ENCODE assay signal across 22 mouse cellular contexts in the genomic region with DNA sequence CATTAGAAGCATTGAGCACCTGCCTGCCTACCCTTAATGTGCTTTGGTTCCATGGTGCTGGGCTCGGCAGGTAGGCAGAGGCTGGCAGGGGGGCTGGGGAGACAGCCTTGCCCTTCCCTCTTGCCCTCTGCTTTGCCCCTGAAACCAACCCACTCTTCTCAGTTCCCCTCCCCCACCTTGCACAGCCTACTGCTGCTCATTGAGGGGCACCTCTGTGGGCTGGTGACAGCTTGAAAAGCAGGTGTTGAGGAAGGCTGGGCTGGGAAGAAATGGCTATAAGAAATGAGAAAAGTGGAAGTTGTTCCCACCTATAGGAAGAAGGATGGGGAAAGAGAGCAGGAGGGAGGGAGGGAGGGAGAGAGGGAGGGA.
DNase-seq lines count a peak whose midpoint lies in the region; ATAC-seq and TF ChIP-seq lines count a peak whose summit lies in the region.
"Had no signal": no experiment of that assay in that cellular context is flagged by ENCODE, and none has a peak within 500 bp of the region (broad histone marks: within the 10 kb centered on the region; RNA-seq: fewer than 3 reads in every experiment).

No protein-coding gene starts in this region.

- H3K4me3 ChIP-seq in forebrain, embryonic 15.5 days: no peak overlapping the region
- no peak overlapping the region for H3K4me3 ChIP-seq in forebrain, embryonic 13.5 days
- H3K4me3 ChIP-seq in neural tube, embryonic 12.5 days: no peak overlapping the region
- peak overlapping the region; percentile 16 for H3K4me3 ChIP-seq in thymus, adult 2 months (ENCODE audit: control insufficient read depth, insufficient read depth, low read length)
- H3K4me3 ChIP-seq: embryonic facial prominence, embryonic 10.5 days; gastrocnemius, adult 2 months; heart, adult 2 months; limb, embryonic 15.5 days; midbrain, embryonic 12.5 days had no signal

- H3K4me2 ChIP-seq in forebrain, embryonic 15.5 days (replicated peaks): peak overlapping the region; percentile 16; the same call in 1 of the 2 replicates
- no peak overlapping the region for H3K4me2 ChIP-seq in forebrain, embryonic 13.5 days
- 0 out of 2 replicates have a peak overlapping the region, but pooled peaks have one; percentile 18 for H3K4me2 ChIP-seq in neural tube, embryonic 12.5 days (replicated peaks)
- H3K4me2 ChIP-seq: limb, embryonic 15.5 days; midbrain, embryonic 12.5 days had no signal

- WGBS in forebrain, embryonic 15.5 days: 32% methylated on average over 1 of the region's 1 CpGs
- 32% methylated on average over 1 of the region's 1 CpGs for WGBS in forebrain, embryonic 13.5 days
- 60% methylated on average over 1 of the region's 1 CpGs for WGBS in neural tube, embryonic 12.5 days
- 5% methylated on average over 1 of the region's 1 CpGs for WGBS in thymus, adult 2 months

- H3K36me3 ChIP-seq in forebrain, embryonic 15.5 days: no peaks in the 10 kb centered on the region
- H3K36me3 ChIP-seq in forebrain, embryonic 13.5 days (ENCODE audit: poor library complexity, severe bottlenecking): no peaks in the 10 kb centered on the region
- H3K36me3 ChIP-seq in neural tube, embryonic 12.5 days: no peaks in the 10 kb centered on the region
- H3K36me3 ChIP-seq in thymus, adult 2 months (ENCODE audit: control insufficient read depth, insufficient read depth, low read length): no peaks in the 10 kb centered on the region
- H3K36me3 ChIP-seq: embryonic facial prominence, embryonic 10.5 days; limb, embryonic 15.5 days; midbrain, embryonic 12.5 days had no signal

- TF ChIP-seq POLR2A in thymus, adult 2 months (IDR thresholded peaks at IDR 0.05; ENCODE audit: control insufficient read depth, extremely low read depth, insufficient read depth, low read length, poor library complexity): peak; percentile 50; the same call in 1 of the 2 replicates

- no peak for TF ChIP-seq CTCF in thymus, adult 2 months (IDR thresholded peaks at IDR 0.05; ENCODE audit: borderline replicate concordance, control insufficient read depth, extremely low read depth, insufficient read depth, low read length, poor library complexity)

- peak overlapping the region; percentile 41 for H3K27ac ChIP-seq in forebrain, embryonic 15.5 days (replicated peaks)
- no peak overlapping the region for H3K27ac ChIP-seq in forebrain, embryonic 13.5 days
- H3K27ac ChIP-seq in neural tube, embryonic 12.5 days: no peak overlapping the region
- H3K27ac ChIP-seq in thymus, adult 2 months (ENCODE audit: control insufficient read depth, insufficient read depth, low read length): peak overlapping the region; percentile 94
- H3K27ac ChIP-seq: embryonic facial prominence, embryonic 10.5 days; gastrocnemius, adult 2 months; heart, adult 2 months; limb, embryonic 15.5 days; midbrain, embryonic 12.5 days had no signal

- H3K27me3 ChIP-seq in forebrain, embryonic 15.5 days: no peaks in the 10 kb centered on the region
- H3K27me3 ChIP-seq in forebrain, embryonic 13.5 days: no peaks in the 10 kb centered on the region
- H3K27me3 ChIP-seq in neural tube, embryonic 12.5 days (replicated peaks): no peaks in the 10 kb centered on the region
- no peaks in the 10 kb centered on the region for H3K27me3 ChIP-seq in thymus, adult 2 months (ENCODE audit: control insufficient read depth, insufficient read depth, low read length)
- H3K27me3 ChIP-seq: limb, embryonic 15.5 days had no signal

- H3K9ac ChIP-seq in forebrain, embryonic 15.5 days (replicated peaks): no peak overlapping the region
- H3K9ac ChIP-seq in forebrain, embryonic 13.5 days: no peak overlapping the region
- H3K9ac ChIP-seq in neural tube, embryonic 12.5 days: no peak overlapping the region
- H3K9ac ChIP-seq: limb, embryonic 15.5 days; liver, postnatal 0 days; midbrain, embryonic 12.5 days had no signal

- H3K9me3 ChIP-seq in forebrain, embryonic 15.5 days: no peaks in the 10 kb centered on the region
- H3K9me3 ChIP-seq in forebrain, embryonic 13.5 days (replicated peaks): no peaks in the 10 kb centered on the region
- H3K9me3 ChIP-seq in neural tube, embryonic 12.5 days: no peaks in the 10 kb centered on the region
- H3K9me3 ChIP-seq: embryonic facial prominence, embryonic 10.5 days; limb, embryonic 15.5 days; midbrain, embryonic 12.5 days had no signal

- no peak for ATAC-seq in forebrain, embryonic 15.5 days (replicated peaks)
- no peak for ATAC-seq in forebrain, embryonic 13.5 days
- ATAC-seq in neural tube, embryonic 12.5 days (ENCODE audit: low FRiP score, low read depth): no peak
- ATAC-seq: intestine, postnatal 0 days; liver, postnatal 0 days had no signal

- H3K4me1 ChIP-seq in forebrain, embryonic 15.5 days: peaks cover 20% of the 10 kb centered on the region
- peaks cover 29% of the 10 kb centered on the region for H3K4me1 ChIP-seq in forebrain, embryonic 13.5 days
- H3K4me1 ChIP-seq in neural tube, embryonic 12.5 days: peaks cover 12% of the 10 kb centered on the region
- H3K4me1 ChIP-seq in thymus, adult 2 months (replicated peaks; ENCODE audit: control insufficient read depth, insufficient read depth, low read length): peaks cover 73% of the 10 kb centered on the region

- intact Hi-C loops in gastrocnemius, postnatal 36 days (cut with DNase I): no loop called here
- intact Hi-C loops in left cerebral cortex, postnatal 4 days (cut with DNase I): no loop called here

- DNase-seq in neural tube, embryonic 10.5 days (ENCODE audit: extremely low spot score, low spot score): no peak
- DNase-seq in thymus, adult 2 months: peak; percentile 83
- DNase-seq in cerebellum, adult 9-11 months: no peak
- DNase-seq in gastrocnemius, postnatal 36 days: no peak
- no peak for DNase-seq in left cerebral cortex, postnatal 4 days
- DNase-seq: adrenal gland, postnatal 25 days; cerebellum, postnatal 36 days; gastrocnemius, adult 2 months; heart, adult 2 months; kidney, postnatal 14 days; layer of hippocampus, adult 9-11 months; liver, postnatal 0 days; lung, postnatal 36 days; right cerebral cortex, adult 18-20 months; spleen, adult 18-20 months had no signal

Comparison
In these comparisons a context has a peak if more than half of its experiments do, and no peak if none do; other contexts are left out.
1. H3K27ac ChIP-seq: peak in forebrain, embryonic 15.5 days (single experiment) and thymus, adult 2 months (single experiment); none in forebrain, embryonic 13.5 days (single experiment) and neural tube, embryonic 12.5 days (single experiment).